ENCODE assay signal across 11 mouse cellular contexts in genomic region chr19:57366626-57367025, GRCm38 (mm10). TPM values are rescaled to one million over a fixed set of nuclear protein-coding genes. Genes with fewer than 3 reads are reported as not detected.
DNase-seq lines count a peak whose midpoint lies in the region; ATAC-seq lines count a peak whose summit lies in the region.
"Had no signal": no experiment of that assay in that cellular context is flagged by ENCODE, and none has a peak within 500 bp of the region (broad histone marks: within the 10 kb centered on the region; RNA-seq: fewer than 3 reads in every experiment).

No protein-coding gene starts in this region.

- no peaks in the 10 kb centered on the region for H3K27me3 ChIP-seq in heart, embryonic 16.5 days (ENCODE audit: control insufficient read depth, insufficient read depth, low read length)
- H3K27me3 ChIP-seq in liver, embryonic 15.5 days = no peaks in the 10 kb centered on the region
- H3K27me3 ChIP-seq in liver, embryonic 11.5 days (replicated peaks; ENCODE audit: control insufficient read depth, insufficient read depth, low read length) = no peaks in the 10 kb centered on the region
- H3K27me3 ChIP-seq: embryonic facial prominence, embryonic 12.5 days; limb, embryonic 15.5 days had no signal

- H3K9ac ChIP-seq in heart, embryonic 16.5 days (ENCODE audit: low read length) = no peak overlapping the region
- H3K9ac ChIP-seq in liver, embryonic 15.5 days = no peak overlapping the region
- H3K9ac ChIP-seq in liver, embryonic 11.5 days (ENCODE audit: low read depth, low read length) = no peak overlapping the region
- H3K9ac ChIP-seq: embryonic facial prominence, embryonic 12.5 days; limb, embryonic 15.5 days had no signal

- no peak overlapping the region for H3K4me3 ChIP-seq in heart, embryonic 16.5 days (ENCODE audit: low read length)
- no peak overlapping the region for H3K4me3 ChIP-seq in liver, embryonic 15.5 days (replicated peaks)
- H3K4me3 ChIP-seq in liver, embryonic 11.5 days (ENCODE audit: low read depth, low read length) = no peak overlapping the region
- H3K4me3 ChIP-seq: embryonic facial prominence, embryonic 12.5 days; limb, embryonic 15.5 days had no signal

- H3K27ac ChIP-seq in heart, embryonic 16.5 days (ENCODE audit: low read length) = peak overlapping the region; percentile 88
- H3K27ac ChIP-seq in liver, embryonic 15.5 days (replicated peaks) = peak overlapping the region; percentile 53
- no peak overlapping the region for H3K27ac ChIP-seq in liver, embryonic 11.5 days (ENCODE audit: low read depth, low read length)

- H3K4me1 ChIP-seq in heart, embryonic 16.5 days (ENCODE audit: control insufficient read depth, insufficient read depth, low read length) = peaks cover 60% of the 10 kb centered on the region
- peaks cover 72% of the 10 kb centered on the region for H3K4me1 ChIP-seq in liver, embryonic 15.5 days (replicated peaks)
- H3K4me1 ChIP-seq in liver, embryonic 11.5 days (replicated peaks; ENCODE audit: control insufficient read depth, insufficient read depth, low read length) = peaks cover 62% of the 10 kb centered on the region

- no peak overlapping the region for H3K4me2 ChIP-seq in heart, embryonic 16.5 days (ENCODE audit: low read depth, low read length)
- H3K4me2 ChIP-seq in liver, embryonic 15.5 days = peak overlapping the region; percentile 18
- H3K4me2 ChIP-seq in liver, embryonic 11.5 days = no peak overlapping the region
- H3K4me2 ChIP-seq: limb, embryonic 15.5 days had no signal

- 61% methylated on average over 5 of the region's 5 CpGs for WGBS in heart, embryonic 16.5 days
- 36% methylated on average over 5 of the region's 5 CpGs for WGBS in liver, embryonic 15.5 days (ENCODE audit: insufficient replicate concordance)
- 60% methylated on average over 5 of the region's 5 CpGs for WGBS in liver, embryonic 11.5 days

- H3K36me3 ChIP-seq in heart, embryonic 16.5 days (ENCODE audit: control insufficient read depth, insufficient read depth) = peaks cover 15% of the 10 kb centered on the region
- H3K36me3 ChIP-seq in liver, embryonic 15.5 days (replicated peaks) = peaks cover 28% of the 10 kb centered on the region
- peaks cover 21% of the 10 kb centered on the region for H3K36me3 ChIP-seq in liver, embryonic 11.5 days (ENCODE audit: control insufficient read depth, insufficient read depth, low read length)

- no peak for ATAC-seq in heart, embryonic 16.5 days (replicated peaks; ENCODE audit: extremely low read depth, insufficient read depth, low FRiP score)
- ATAC-seq in liver, embryonic 15.5 days (ENCODE audit: insufficient read depth) = no peak
- ATAC-seq in liver, embryonic 11.5 days (replicated peaks; ENCODE audit: low FRiP score) = no peak
- peak; percentile 53 for ATAC-seq in megakaryocyte, adult 5-6 weeks (ENCODE audit: poor library complexity, severe bottlenecking)

- DNase-seq in heart, postnatal 25 days (ENCODE audit: low spot score) = no peak
- DNase-seq in liver, embryonic 11.5 days (ENCODE audit: low spot score) = no peak
- peak; percentile 71 for DNase-seq in ZHBTc4 (ENCODE audit: low read depth, low spot score)
- no peak for DNase-seq in adrenal gland, postnatal 14 days
- DNase-seq: cerebellum, postnatal 36 days; thymus, postnatal 4 days had no signal

- H3K9me3 ChIP-seq in heart, embryonic 16.5 days (replicated peaks; ENCODE audit: control insufficient read depth, low read length) = no peaks in the 10 kb centered on the region
- H3K9me3 ChIP-seq in liver, embryonic 15.5 days (replicated peaks) = no peaks in the 10 kb centered on the region
- no peaks in the 10 kb centered on the region for H3K9me3 ChIP-seq in liver, embryonic 11.5 days (ENCODE audit: control insufficient read depth, low read length)
- H3K9me3 ChIP-seq: embryonic facial prominence, embryonic 12.5 days; limb, embryonic 15.5 days had no signal

- intact Hi-C loops in heart, postnatal 25 days (cut with DNase I) = no loop called here

RNA-seq across cellular contexts. Expression of gene Fam160b1, which starts 6.1 kb away (rescaled TPM):
- polyA plus RNA-seq in heart, embryonic 16.5 days (2015; fragmentation: Nextera tagmentation; extraction: Ambion mirVana) = 10.0 and 10.8 TPM in 2 replicates
- total RNA-seq in heart, postnatal 25 days (2021) = 10 to 100 TPM in 1 of 2 experiments, 1 to 10 TPM in 1; 9.9 to 12.4 TPM
- 6.0 and 6.6 TPM in 2 replicates for polyA plus RNA-seq in liver, embryonic 15.5 days (2015; fragmentation: Nextera tagmentation; extraction: Ambion mirVana)
- polyA plus RNA-seq in liver, embryonic 11.5 days (2014; fragmentation: Nextera tagmentation; extraction: Ambion mirVana) = 11.9 and 12.6 TPM in 2 replicates
- 28.7 and 29.0 TPM in 2 replicates for total RNA-seq in megakaryocyte, adult 5-6 weeks (2015)
- 18.4 and 18.8 TPM in 2 replicates for total RNA-seq in megakaryocyte, adult 5-6 weeks (2017)
- total RNA-seq in adrenal gland, postnatal 14 days (2021) = 21.3 and 24.4 TPM in 2 replicates

RNA-seq across cellular contexts. Expression of gene Ablim1, which starts 51.9 kb away (rescaled TPM):
- polyA plus RNA-seq in heart, embryonic 16.5 days (2015; fragmentation: Nextera tagmentation; extraction: Ambion mirVana) = 72.6 and 76.3 TPM in 2 replicates
- 100 to 1,000 TPM; 417 to 451 TPM for total RNA-seq in heart, postnatal 25 days (2021)
- 9.5 and 11.3 TPM in 2 replicates for polyA plus RNA-seq in liver, embryonic 15.5 days (2015; fragmentation: Nextera tagmentation; extraction: Ambion mirVana)
- polyA plus RNA-seq in liver, embryonic 11.5 days (2014; fragmentation: Nextera tagmentation; extraction: Ambion mirVana) = 9.9 and 11.6 TPM in 2 replicates
- total RNA-seq in megakaryocyte, adult 5-6 weeks (2015) = 1.7 and 3.6 TPM in 2 replicates
- 2.6 and 3.2 TPM in 2 replicates for total RNA-seq in megakaryocyte, adult 5-6 weeks (2017)
- total RNA-seq in adrenal gland, postnatal 14 days (2021) = 68.8 and 95.8 TPM in 2 replicates

Comparison
In these comparisons a context has a peak if more than half of its experiments do, and no peak if none do; other contexts are left out.
1. RNA of gene Ablim1, which starts 51.9 kb away (total RNA-seq): 417 to 451 TPM in heart, postnatal 25 days and 68.8 to 95.8 TPM in adrenal gland, postnatal 14 days; 1.7 to 3.6 TPM in megakaryocyte, adult 5-6 weeks; every median in the first group is over 10 times any median in the second.